Mouse (Mus musculus): ENCODE results near the gene Ptpn12.
A peak's percentile ranks its signal among the peaks of the same experiment; 100 is the strongest.

DNA sequence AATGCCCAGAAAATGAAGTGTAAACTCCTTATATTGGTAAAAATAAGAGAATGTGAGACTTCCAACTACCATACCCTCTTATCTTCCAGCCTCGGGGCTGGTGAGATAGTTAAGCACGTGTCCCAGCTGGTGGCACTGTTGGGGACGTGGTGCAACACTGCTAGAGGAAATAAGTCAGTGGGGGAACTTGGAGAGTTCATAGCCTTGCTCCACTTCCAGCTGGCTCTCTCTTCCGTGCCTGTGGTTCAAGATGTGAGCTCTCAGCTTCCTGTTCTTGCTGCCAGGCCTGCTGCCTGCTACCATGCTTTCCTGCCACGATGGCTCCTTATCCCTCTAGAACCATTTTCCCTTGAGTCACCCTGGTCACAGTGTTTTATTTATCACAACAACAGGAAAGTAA lies 114.5 kb downstream of the Ptpn12 start:
- TF ChIP-seq CTCF (IDR thresholded peaks at IDR 0.05; ENCODE audit: low read depth, low read length) (no peak), TAL1 (conservative IDR thresholded peaks at IDR 0.05; ENCODE audit: low read depth, low read length) (peak; percentile 64)
